Mouse (Mus musculus) heart, postnatal 10 days (tissue): ENCODE data around the gene Mov10. TPM values are rescaled to one million over a fixed set of nuclear protein-coding genes. Genes with fewer than 3 reads are reported as not detected.

Experiments used
- total RNA-seq, 2 experiments: library from RNA; stranded (reverse); gene quantifications; 2 replicates each; pipeline ENCODE4 v1.2.3; 2021

The Mov10 gene
- total RNA-seq, 2 experiments from 2014 or later, result 10.3 to 14.6 TPM

Other genes starting within 250 kb of the Mov10 start
- 100 to 1,000 TPM; 173 to 202 TPM for gene Slc16a1, start 179.9 kb downstream of the Mov10 start, total RNA-seq
- 10 to 100 TPM; 51.9 to 57.2 TPM for gene Ppm1j, start 37.5 kb downstream of the Mov10 start, total RNA-seq
- gene Fam19a3, start 36.7 kb downstream of the Mov10 start, total RNA-seq, result 1 to 10 TPM; 2.2 to 2.6 TPM
- 100 to 1,000 TPM; 243 to 255 TPM for gene Rhoc, start 30.2 kb downstream of the Mov10 start, total RNA-seq
- 10 to 100 TPM; 21.6 to 22.6 TPM for gene St7l, start 45.4 kb upstream of the Mov10 start, total RNA-seq
- gene Capza1, start 45.9 kb upstream of the Mov10 start, total RNA-seq, result 10 to 100 TPM; 64.7 to 73.5 TPM
- gene Wnt2b, start 143.4 kb upstream of the Mov10 start, total RNA-seq, result 1 to 10 TPM in 1 of 2 experiments, under 1 TPM in 1; 0.84 to 2.1 TPM
- 10 to 100 TPM; 33.4 to 33.5 TPM for gene Cttnbp2nl, start 234.6 kb upstream of the Mov10 start, total RNA-seq
- gene 4930564D02Rik, start 248.3 kb upstream of the Mov10 start, total RNA-seq, result not detected